Mouse (Mus musculus) small intestine, adult 2 months (tissue): ENCODE data around the gene Klhl32. TPM values are rescaled to one million over a fixed set of nuclear protein-coding genes. Genes with fewer than 3 reads are reported as not detected.
A peak's percentile ranks its signal among the peaks of the same experiment; 100 is the strongest.

Experiments
- H3K27ac ChIP-seq: fragments of 200-500 bp; 2 replicates; pipeline ENCODE4 v1.5.1; 2012; ENCODE audit warnings: low read depth, low read length, control low read depth, inconsistent platforms; ENCODE audit not compliant: insufficient read depth
- H3K27me3 ChIP-seq: fragments of 200-500 bp; 2 replicates; pipeline ENCODE4 v1.6.1; 2012; ENCODE audit warnings: mild to moderate bottlenecking, moderate library complexity, low read length, inconsistent platforms; ENCODE audit not compliant: control insufficient read depth, insufficient read depth
- H3K36me3 ChIP-seq: fragments of 200-500 bp; 2 replicates; pipeline ENCODE4 v1.6.1; 2012; ENCODE audit warnings: mild to moderate bottlenecking, low read length, control low read depth, inconsistent platforms; ENCODE audit not compliant: control insufficient read depth, insufficient read depth
- H3K4me1 ChIP-seq: fragments of 200-500 bp; 2 replicates; pipeline ENCODE4 v1.6.1; 2012; ENCODE audit warnings: low read length, inconsistent platforms, mixed read lengths; ENCODE audit not compliant: control insufficient read depth, insufficient read depth, insufficient read length
- H3K4me3 ChIP-seq: fragments of 200-500 bp; 2 replicates; pipeline ENCODE4 v1.5.1; 2012; ENCODE audit warnings: low read depth, mild to moderate bottlenecking, control low read depth, inconsistent platforms, low read length, moderate library complexity
- CTCF ChIP-seq: fragments of 200-500 bp; IDR thresholded peaks from 2 replicates; pipeline ENCODE4 v1.5.1; 2012; ENCODE audit warnings: low read depth, mild to moderate bottlenecking, control low read depth, inconsistent platforms, low read length, moderate library complexity, mixed read lengths; ENCODE audit not compliant: insufficient replicate concordance, insufficient read length; ENCODE audit errors: extremely low read depth
- POLR2A ChIP-seq: fragments of 200-500 bp; IDR thresholded peaks from 2 replicates; pipeline ENCODE4 v1.6.1; 2012; ENCODE audit warnings: low read depth, mild to moderate bottlenecking, control low read depth, inconsistent platforms, low read length, moderate library complexity
- WGBS: fragments of 180-500 bp; shearing (Covaris S2); methylation state at CpG from one replicate; pipeline ENCODE4 v1.1.7; 2018; 5-methylcytosine and 5-hydroxymethylcytosine counted together
- polyA plus RNA-seq: library from polyadenylated mRNA; depleted of rRNA; stranded (reverse); fragments of >200 nt; gene quantifications from 2 replicates; pipeline ENCODE4 v1.2.3, GENCODE M21; 2012; rRNA removed

The Klhl32 gene
- polyA plus RNA-seq, 1 experiment = 0.52 TPM

DNA sequence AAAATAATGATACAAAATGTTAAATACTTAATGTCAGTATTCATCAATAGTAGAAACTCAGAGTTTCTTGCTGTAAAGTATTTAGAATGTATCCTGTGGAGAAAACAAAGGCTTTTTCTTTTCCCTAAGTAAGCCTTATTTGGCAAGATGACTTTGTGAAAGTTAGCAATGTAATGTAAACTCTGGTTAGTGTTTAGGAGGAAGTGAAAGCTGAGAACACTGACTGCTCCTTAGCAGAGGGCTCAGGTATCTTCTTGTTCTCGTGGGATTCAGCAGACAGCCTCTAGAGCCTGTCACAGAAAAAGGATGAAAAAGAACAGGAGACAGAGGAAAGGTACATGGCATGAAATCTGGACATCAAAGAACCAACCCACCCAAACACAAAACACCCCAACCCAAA, 268.6 kb downstream of the Klhl32 start:
- TF ChIP-seq CTCF = no peak
- TF ChIP-seq POLR2A = no peak
- WGBS = 41% methylated on average over 1 of the region's 1 CpGs

DNA sequence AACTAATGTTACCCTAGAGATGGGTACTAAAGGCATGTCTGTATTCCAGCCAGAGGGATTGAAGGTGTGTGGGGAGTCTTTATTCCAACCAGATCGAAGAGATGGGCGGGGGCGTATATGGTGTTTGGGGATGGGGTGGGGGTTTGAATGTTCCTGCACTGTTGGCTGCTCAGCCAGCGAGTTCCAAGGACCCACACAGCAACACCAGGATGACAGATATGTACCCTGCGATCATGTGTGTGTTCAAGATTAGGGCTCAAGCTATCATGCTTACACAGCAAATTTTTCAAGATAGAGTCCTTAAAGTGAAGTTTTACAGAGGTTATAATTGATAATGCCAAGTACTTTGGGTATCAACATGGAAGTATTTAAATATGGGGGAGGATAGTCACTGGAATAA, 273.3 kb downstream of the Klhl32 start:
- no peak for TF ChIP-seq CTCF
- no peak for TF ChIP-seq POLR2A
- Histone ChIP-seq H3K4me1 (no peaks in the 10 kb centered on the region), H3K27me3 (no peaks in the 10 kb centered on the region), H3K36me3 (peaks cover 5% of the 10 kb centered on the region; the same call in 1 of the 2 replicates), H3K4me3 (no peak overlapping the region), H3K27ac (no peak overlapping the region)
- 98% methylated on average over 5 of the region's 5 CpGs for WGBS

More for the DNA sequence above, 268.6 kb downstream of the Klhl32 start:
- 0 out of 2 replicates have a peak, but pooled peaks cover 6% of the 10 kb centered on the region for H3K36me3 ChIP-seq
- no peak overlapping the region for H3K4me3 ChIP-seq
- no peaks in the 10 kb centered on the region for H3K27me3 ChIP-seq
- H3K4me1 ChIP-seq = no peaks in the 10 kb centered on the region
- H3K27ac ChIP-seq = no peak overlapping the region

- H3K27me3 ChIP-seq = no peaks in the 10 kb centered on the region
- WGBS = 20% methylated on average over 6 of the region's 6 CpGs
- H3K27ac ChIP-seq = no peak overlapping the region
- no peak overlapping the region for H3K4me3 ChIP-seq
- TF ChIP-seq POLR2A = no peak
- peak; percentile 94; the same call in 1 of the 2 replicates for TF ChIP-seq CTCF
- peaks cover 2% of the 10 kb centered on the region; the same call in 1 of the 2 replicates for H3K36me3 ChIP-seq
- H3K4me1 ChIP-seq = no peaks in the 10 kb centered on the region
Measured at GRCm38 (mm10) chr4:24574276-24574675, 276.6 kb downstream of the Klhl32 start.

GRCm38 (mm10) chr4:24568989-24569556, 281.9 kb downstream of the Klhl32 start:
- Histone ChIP-seq H3K4me1 (no peaks in the 10 kb centered on the region), H3K36me3 (no peaks in the 10 kb centered on the region), H3K4me3 (no peak overlapping the region), H3K27me3 (no peaks in the 10 kb centered on the region), H3K27ac (no peak overlapping the region)
- WGBS = 76% methylated on average over 7 of the region's 7 CpGs
- TF ChIP-seq CTCF (no peak), POLR2A (no peak)

DNA sequence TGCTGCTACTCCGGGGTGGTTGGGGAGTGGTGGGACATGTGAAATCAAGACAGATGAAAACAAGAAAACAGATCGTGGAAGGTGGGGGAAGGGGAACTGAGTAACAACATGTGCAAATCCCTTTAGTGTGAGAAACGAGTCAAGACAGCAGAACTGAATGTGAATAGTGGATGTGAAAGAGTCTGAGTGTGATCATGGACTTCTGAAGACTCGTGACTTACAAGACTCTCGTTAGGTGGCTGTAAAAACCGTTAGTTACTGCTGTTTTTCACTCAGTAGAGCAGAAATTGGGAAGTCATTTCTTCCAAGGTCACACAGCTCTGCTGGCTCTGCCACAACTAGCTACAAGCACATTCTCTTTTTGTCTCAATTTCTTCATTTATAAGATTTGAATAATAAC, 282.9 kb downstream of the Klhl32 start:
- no peak overlapping the region for H3K27ac ChIP-seq
- WGBS = 72% methylated on average over 6 of the region's 6 CpGs
- H3K36me3 ChIP-seq = no peaks in the 10 kb centered on the region
- TF ChIP-seq POLR2A (no peak), CTCF (no peak)
- H3K4me3 ChIP-seq = no peak overlapping the region
- H3K4me1 ChIP-seq = no peaks in the 10 kb centered on the region
- no peaks in the 10 kb centered on the region for H3K27me3 ChIP-seq

Other genes with a start within 250 kb of the Klhl32 start
- 0.86 and 1.3 TPM in 2 replicates for gene Ndufaf4, start 47.0 kb upstream of the Klhl32 start, polyA plus RNA-seq
- 0.11 and 0.41 TPM in 2 replicates for gene Gpr63, start 115.3 kb upstream of the Klhl32 start, polyA plus RNA-seq